In genomic region chr5:34582314-34582675, GRCm38 (mm10) we compare ENCODE assay signal across 8 mouse cellular contexts. TPM values are rescaled to one million over a fixed set of nuclear protein-coding genes. Genes with fewer than 3 reads are reported as not detected.
DNase-seq lines count a peak whose midpoint lies in the region; ATAC-seq and TF ChIP-seq lines count a peak whose summit lies in the region.

No protein-coding gene starts in this region.

- intact Hi-C loops in heart, postnatal 14 days (cut with DNase I): no loop called here

- no peaks in the 10 kb centered on the region for H3K27me3 ChIP-seq in heart, embryonic 15.5 days
- H3K27me3 ChIP-seq in hindbrain, postnatal 0 days (ENCODE audit: insufficient read depth, low read length): no peaks in the 10 kb centered on the region

- no peaks in the 10 kb centered on the region for H3K36me3 ChIP-seq in heart, embryonic 15.5 days
- H3K36me3 ChIP-seq in hindbrain, postnatal 0 days (ENCODE audit: insufficient read depth, low read length): no peaks in the 10 kb centered on the region

- H3K4me3 ChIP-seq in heart, embryonic 15.5 days: no peak overlapping the region
- no peak overlapping the region for H3K4me3 ChIP-seq in hindbrain, postnatal 0 days (ENCODE audit: low read length)

- H3K4me1 ChIP-seq in heart, embryonic 15.5 days (replicated peaks): peaks cover 23% of the 10 kb centered on the region
- H3K4me1 ChIP-seq in hindbrain, postnatal 0 days (ENCODE audit: insufficient read depth, low read length): peaks cover 4% of the 10 kb centered on the region; the same call in 1 of the 2 replicates

- no peaks in the 10 kb centered on the region for H3K9me3 ChIP-seq in heart, embryonic 15.5 days (replicated peaks)
- no peaks in the 10 kb centered on the region for H3K9me3 ChIP-seq in hindbrain, postnatal 0 days (ENCODE audit: low read length)

- DNase-seq in heart, postnatal 14 days: no peak
- DNase-seq in right cerebral cortex, adult 18-20 months: peak; percentile 23
- no peak for DNase-seq in right cerebral cortex, postnatal 4 days
- no peak for DNase-seq in hindbrain, postnatal 0 days (ENCODE audit: low spot score)
- DNase-seq in urinary bladder, postnatal 4 days (ENCODE audit: low spot score in 2 of 2): no peak
- DNase-seq in left cerebral cortex, adult 9 months (ENCODE audit: low spot score in 2 of 2): no peak

- peak overlapping the region; percentile 14 for H3K4me2 ChIP-seq in heart, embryonic 15.5 days
- no peak overlapping the region for H3K4me2 ChIP-seq in hindbrain, postnatal 0 days (ENCODE audit: low read depth, low read length)

- 0 out of 2 replicates have a peak, but pooled peaks have one; percentile 36 for ATAC-seq in heart, embryonic 15.5 days (replicated peaks; ENCODE audit: insufficient number of reproducible peaks, insufficient read depth, low FRiP score, low read depth)
- no peak for ATAC-seq in hindbrain, postnatal 0 days
- no peak for ATAC-seq in CD4-positive, CD25-positive, alpha-beta regulatory T cell, adult 4 months

- 35% methylated on average over 5 of the region's 5 CpGs for WGBS in heart, embryonic 15.5 days
- WGBS in hindbrain, postnatal 0 days: 73% methylated on average over 5 of the region's 5 CpGs

- peak overlapping the region; percentile 66 for H3K27ac ChIP-seq in heart, embryonic 15.5 days
- peak overlapping the region; percentile 62 for H3K27ac ChIP-seq in hindbrain, postnatal 0 days

- TF ChIP-seq CTCF in hindbrain, postnatal 0 days (IDR thresholded peaks at IDR 0.05; ENCODE audit: low read depth): no peak

- no peak overlapping the region for H3K9ac ChIP-seq in heart, embryonic 15.5 days
- H3K9ac ChIP-seq in hindbrain, postnatal 0 days (replicated peaks; ENCODE audit: low read length): no peak overlapping the region

RNA-seq across cellular contexts. Expression of gene Add1, which starts 8.8 kb away (rescaled TPM):
- polyA plus RNA-seq in heart, embryonic 15.5 days (2015; fragmentation: Nextera tagmentation; extraction: Ambion mirVana): 133 and 162 TPM in 2 replicates
- 100 to 1,000 TPM; 149 to 154 TPM for total RNA-seq in heart, postnatal 14 days (2021)
- 272 and 279 TPM in 2 replicates for total RNA-seq in hindbrain, postnatal 0 days (2014; rRNA removed)
- polyA plus RNA-seq in hindbrain, postnatal 0 days (2015; fragmentation: Nextera tagmentation; extraction: Ambion mirVana): 165 and 166 TPM in 2 replicates
- polyA plus RNA-seq in CD4-positive, CD25-positive, alpha-beta regulatory T cell, adult 4 months (2017; shearing (Covaris generic)): 100 to 1,000 TPM; 117 to 179 TPM

RNA-seq across cellular contexts. Expression of gene Mfsd10, which starts 54.7 kb away (rescaled TPM):
- polyA plus RNA-seq in heart, embryonic 15.5 days (2015; fragmentation: Nextera tagmentation; extraction: Ambion mirVana): 61.3 and 111 TPM in 2 replicates
- 10 to 100 TPM; 13.6 to 17.1 TPM for total RNA-seq in heart, postnatal 14 days (2021)
- total RNA-seq in hindbrain, postnatal 0 days (2014; rRNA removed): 95.0 and 109 TPM in 2 replicates
- polyA plus RNA-seq in hindbrain, postnatal 0 days (2015; fragmentation: Nextera tagmentation; extraction: Ambion mirVana): 72.0 and 92.0 TPM in 2 replicates
- polyA plus RNA-seq in CD4-positive, CD25-positive, alpha-beta regulatory T cell, adult 4 months (2017; shearing (Covaris generic)): 10 to 100 TPM; 45.6 to 83.5 TPM

RNA-seq across cellular contexts. Expression of gene Sh3bp2, which starts 56.7 kb away (rescaled TPM):
- 3.8 and 6.4 TPM in 2 replicates for polyA plus RNA-seq in heart, embryonic 15.5 days (2015; fragmentation: Nextera tagmentation; extraction: Ambion mirVana)
- 1 to 10 TPM; 3.8 to 4.6 TPM for total RNA-seq in heart, postnatal 14 days (2021)
- 29.8 and 37.7 TPM in 2 replicates for total RNA-seq in hindbrain, postnatal 0 days (2014; rRNA removed)
- 12.0 and 14.1 TPM in 2 replicates for polyA plus RNA-seq in hindbrain, postnatal 0 days (2015; fragmentation: Nextera tagmentation; extraction: Ambion mirVana)
- 10 to 100 TPM in 1 of 2 experiments, 1 to 10 TPM in 1; 6.0 to 18.6 TPM for polyA plus RNA-seq in CD4-positive, CD25-positive, alpha-beta regulatory T cell, adult 4 months (2017; shearing (Covaris generic))
